In the genomic region with DNA sequence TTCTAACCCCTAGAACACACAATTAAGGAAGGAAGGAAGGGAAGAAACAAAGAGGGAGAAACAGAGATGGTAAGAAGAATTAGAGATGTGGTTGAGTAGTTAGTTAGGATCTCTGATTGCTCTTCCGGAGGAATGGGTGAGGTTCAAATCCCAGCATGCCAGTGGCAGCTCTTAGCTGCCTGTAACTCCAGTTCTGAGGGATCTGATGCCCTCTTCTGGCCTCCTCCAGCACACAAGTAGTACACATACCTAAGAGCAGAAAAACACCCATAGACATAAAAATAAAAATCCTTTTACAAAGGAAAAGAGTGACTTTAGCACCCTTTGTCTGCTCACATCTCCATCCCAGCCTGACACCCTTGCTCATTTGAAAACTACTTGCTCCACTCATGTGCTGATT, we compare ENCODE assay signal across 14 mouse cellular contexts. TPM values are rescaled to one million over a fixed set of nuclear protein-coding genes. Genes with fewer than 3 reads are reported as not detected.
DNase-seq lines count a peak whose midpoint lies in the region; ATAC-seq and TF ChIP-seq lines count a peak whose summit lies in the region.
"Had no signal": no experiment of that assay in that cellular context is flagged by ENCODE, and none has a peak within 500 bp of the region (broad histone marks: within the 10 kb centered on the region; RNA-seq: fewer than 3 reads in every experiment).

No protein-coding gene starts in this region.

- no peak overlapping the region for H3K27ac ChIP-seq in left cerebral cortex, adult 2 months
- H3K27ac ChIP-seq in CH12.LX (ENCODE audit: insufficient read depth, low read depth) = no peak overlapping the region

- no peak for ATAC-seq in erythroblast, adult 5-6 weeks (replicated peaks; ENCODE audit: low FRiP score, poor library complexity, severe bottlenecking)

- intact Hi-C loops in left cerebral cortex, adult 2 months (cut with DNase I) = no loop called here

- no peak for TF ChIP-seq POLR2A in CH12.LX (IDR thresholded peaks at IDR 0.05; ENCODE audit: low read depth, low read length)

- H3K4me3 ChIP-seq in erythroblast, embryonic 14.5 days (replicated peaks) = peak overlapping the region; percentile 74
- no peak overlapping the region for H3K4me3 ChIP-seq in left cerebral cortex, adult 2 months
- peak overlapping the region in 1 of 3 experiments; percentile 89 for H3K4me3 ChIP-seq in CH12.LX (replicated peaks in 1 of 3; ENCODE audit: low read depth in 2 of 3, low read length in 2 of 3, poor library complexity in 1 of 3)

- peaks cover 2% of the 10 kb centered on the region; the same call in 1 of the 2 replicates for H3K79me2 ChIP-seq in CH12.LX (replicated peaks; ENCODE audit: control insufficient read depth, extremely low read depth, insufficient read depth, poor library complexity, severe bottlenecking)

- H3K36me3 ChIP-seq in erythroblast, embryonic 14.5 days (ENCODE audit: control insufficient read depth) = no peaks in the 10 kb centered on the region
- peaks cover 0 to 6% of the 10 kb centered on the region in 2 experiments for H3K36me3 ChIP-seq in CH12.LX (replicated peaks in 1 of 2; ENCODE audit: control insufficient read depth in 1 of 2, insufficient read depth in 1 of 2, low read length in 1 of 2)
- H3K36me3 ChIP-seq: heart, embryonic 13.5 days; limb, embryonic 12.5 days had no signal

- in situ Hi-C loops in CH12.LX (cut with MboI; ENCODE audit: low pct_ligation_motif_present, low pct_unique_long_range_greater_than_20kb, low sequenced_read_pairs) = no loop called here

- dilution Hi-C loops in CH12.LX (cut with MboI; ENCODE audit: extremely low pct_ligation_motif_present, extremely low pct_unique_long_range_greater_than_20kb, low sequenced_read_pairs) = no loop called here

- no peaks in the 10 kb centered on the region; the same call in 1 of the 2 replicates for H3K27me3 ChIP-seq in erythroblast, embryonic 14.5 days (ENCODE audit: control insufficient read depth)
- no peaks in the 10 kb centered on the region for H3K27me3 ChIP-seq in CH12.LX (replicated peaks)
- H3K27me3 ChIP-seq: heart, embryonic 13.5 days; limb, embryonic 12.5 days had no signal

- peaks cover 21% of the 10 kb centered on the region for H3K4me1 ChIP-seq in erythroblast, embryonic 14.5 days (ENCODE audit: control insufficient read depth)
- peaks cover 6 to 27% of the 10 kb centered on the region in 2 experiments for H3K4me1 ChIP-seq in CH12.LX (ENCODE audit: control insufficient read depth in 1 of 2, insufficient read depth in 2 of 2)

- H3K4me2 ChIP-seq in CH12.LX (ENCODE audit: insufficient read depth, low read depth, poor library complexity, severe bottlenecking) = peak overlapping the region; percentile 67

- no peaks in the 10 kb centered on the region for H3K9me3 ChIP-seq in erythroblast, embryonic 14.5 days (ENCODE audit: control insufficient read depth, low read length)
- no peaks in the 10 kb centered on the region for H3K9me3 ChIP-seq in CH12.LX (replicated peaks; ENCODE audit: low read length)
- H3K9me3 ChIP-seq: heart, embryonic 13.5 days; limb, embryonic 12.5 days had no signal

- no peak for DNase-seq in left cerebral cortex, adult 2 months (ENCODE audit: extremely low spot score in 1 of 2, low spot score in 2 of 2)
- no peak for DNase-seq in left cerebral cortex, adult 8-10 months (ENCODE audit: low spot score in 2 of 2)
- peak; percentile 37 for DNase-seq in CH12.LX (ENCODE audit: extremely low read depth)
- DNase-seq in fibroblast of lung, adult 2 months (ENCODE audit: low read depth) = peak; percentile 18
- no peak for DNase-seq in urinary bladder, adult 2 months (ENCODE audit: low spot score)
- DNase-seq in adrenal gland, adult (ENCODE audit: inconsistent age in 2 of 2, low spot score in 1 of 2) = no peak
- DNase-seq: B cell, adult 2 months; cerebellum, postnatal 14 days; gastrocnemius, postnatal 10 days; kidney, adult 18-20 months had no signal

- 0 out of 2 replicates have a peak overlapping the region, but pooled peaks have one; percentile 33 for H3K9ac ChIP-seq in CH12.LX (ENCODE audit: insufficient read depth, low read depth)

- TF ChIP-seq CTCF in left cerebral cortex, adult 2 months (IDR thresholded peaks at IDR 0.05) = peak; percentile 2
- peak in 1 of 2 experiments; percentile 57; a peak in 2 of 4 replicates for TF ChIP-seq CTCF in CH12.LX (conservative IDR thresholded peaks at IDR 0.05 in 1 of 2, IDR thresholded peaks at IDR 0.05 in 1 of 2; ENCODE audit: low read depth in 2 of 2, low read length in 2 of 2)

- TF ChIP-seq EP300 in CH12.LX (IDR thresholded peaks at IDR 0.05; ENCODE audit: low read length) = no peak

- peak; percentile 41 for TF ChIP-seq RAD21 in CH12.LX (IDR thresholded peaks at IDR 0.05; ENCODE audit: low read depth, low read length)

TF ChIP-seq in CH12.LX, 34 proteins besides CTCF, POLR2A, EP300 and RAD21:
- TF ChIP-seq ZKSCAN1 (IDR thresholded peaks at IDR 0.05; ENCODE audit: borderline replicate concordance, low read depth, low read length) (no peak), SMC3 (IDR thresholded peaks at IDR 0.05; ENCODE audit: low read depth, low read length) (peak; percentile 27)

RNA-seq across cellular contexts. Expression of a gene that starts 1.1 kb away (rescaled TPM):
- 0.06 and 0.08 TPM in 2 replicates for polyA plus RNA-seq in erythroblast, embryonic 14.5 days (2012)
- 0.19 and 4.0 TPM in 2 replicates for total RNA-seq in erythroblast, adult 5-6 weeks (2015; ENCODE audit: low replicate concordance)
- total RNA-seq in erythroblast, adult 5-6 weeks (2017; ENCODE audit: low replicate concordance) = 4.2 and 4.6 TPM in 2 replicates
- total RNA-seq in left cerebral cortex, adult 2 months (2021) = 100 to 1,000 TPM; 111 to 117 TPM
- 100 to 1,000 TPM; 112 to 133 (median 128) TPM for total RNA-seq in left cerebral cortex, adult 8-10 months (2022)
- total RNA-seq in CH12.LX (2012; rRNA removed) (12.5 and 14.0 TPM in 2 replicates), CH12.LX (2014; rRNA removed) (7.2 and 7.8 TPM in 2 replicates)
- polyA plus RNA-seq in CH12.LX (2012; ENCODE audit: insufficient read length, low read depth) = 16.0 and 18.0 TPM in 2 replicates
- polyA plus RNA-seq in urinary bladder, adult 2 months (2012; rRNA removed) = 9.5 and 13.8 TPM in 2 replicates

RNA-seq across cellular contexts. Expression of a gene that starts 12.3 kb away (rescaled TPM):
- polyA plus RNA-seq in erythroblast, embryonic 14.5 days (2012) = 0.15 and 0.29 TPM in 2 replicates
- total RNA-seq in erythroblast, adult 5-6 weeks (2015; ENCODE audit: low replicate concordance) = 4.2 and 12.1 TPM in 2 replicates
- 8.9 and 12.6 TPM in 2 replicates for total RNA-seq in erythroblast, adult 5-6 weeks (2017; ENCODE audit: low replicate concordance)
- total RNA-seq in left cerebral cortex, adult 2 months (2021) = 10 to 100 TPM; 56.2 to 57.5 TPM
- total RNA-seq in left cerebral cortex, adult 8-10 months (2022) = 10 to 100 TPM; 56.3 to 64.7 (median 57.9) TPM
- total RNA-seq in CH12.LX (2012; rRNA removed) = 24.4 and 25.3 TPM in 2 replicates
- total RNA-seq in CH12.LX (2014; rRNA removed) = 49.9 and 53.6 TPM in 2 replicates
- 34.2 and 34.8 TPM in 2 replicates for polyA plus RNA-seq in CH12.LX (2012; ENCODE audit: insufficient read length, low read depth)
- polyA plus RNA-seq in urinary bladder, adult 2 months (2012; rRNA removed) = 45.3 and 50.5 TPM in 2 replicates

Comparison
In these comparisons a context has a peak if more than half of its experiments do, and no peak if none do; other contexts are left out.
1. DNase-seq: peak in CH12.LX (single experiment) and fibroblast of lung, adult 2 months (single experiment); none in left cerebral cortex, adult 2 months (0 of 2), left cerebral cortex, adult 8-10 months (0 of 2), urinary bladder, adult 2 months (single experiment) and adrenal gland, adult (0 of 2).
2. RNA of a gene that starts 1.1 kb away (total RNA-seq): 112 to 133 TPM in left cerebral cortex, adult 8-10 months and 111 to 117 TPM in left cerebral cortex, adult 2 months; 7.2 to 14.0 TPM in CH12.LX and 0.19 to 4.6 TPM in erythroblast, adult 5-6 weeks; every median in the first group is over 4 times any median in the second.